Mouse (Mus musculus) lung, postnatal 25 days (tissue): ENCODE data around the gene Nt5c.
"Not testable (repeated sequence)": the region's sequence is repeated elsewhere in the genome, so short reads cannot be mapped to it uniquely, and the experiment has no call there.

ENCODE experiments used
- DNase-seq: peaks from one replicate; pipeline ENCODE4 v3.0.0; 2022; ENCODE audit warnings: low spot score

Nt5c gene

GRCm38 (mm10) chr11:115491356-115492083 is at the start of gene Nt5c:
Nt5c (minus strand) TSS chr11:115491862.
- DNase-seq: peak; percentile 88

DNA sequence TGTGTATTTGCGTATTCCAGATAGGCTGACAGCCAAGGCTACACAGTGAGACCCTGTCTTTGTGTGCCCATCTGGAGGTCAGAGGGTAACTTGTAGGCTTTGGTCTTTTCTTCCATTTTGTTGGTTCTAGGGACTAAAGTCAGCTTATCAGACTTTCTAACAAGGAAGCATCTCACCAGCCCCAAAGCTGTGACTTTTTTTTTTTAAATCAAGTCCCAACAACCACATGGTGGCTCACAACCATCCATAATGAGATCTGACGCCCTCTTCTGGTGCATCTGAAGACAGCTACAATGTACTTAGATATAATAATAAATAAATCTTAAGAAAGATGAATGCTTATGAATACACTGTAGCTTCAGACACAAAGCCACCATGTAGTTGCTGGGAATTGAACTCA is 46.4 kb upstream of the Nt5c start:
- DNase-seq: no peak

DNA sequence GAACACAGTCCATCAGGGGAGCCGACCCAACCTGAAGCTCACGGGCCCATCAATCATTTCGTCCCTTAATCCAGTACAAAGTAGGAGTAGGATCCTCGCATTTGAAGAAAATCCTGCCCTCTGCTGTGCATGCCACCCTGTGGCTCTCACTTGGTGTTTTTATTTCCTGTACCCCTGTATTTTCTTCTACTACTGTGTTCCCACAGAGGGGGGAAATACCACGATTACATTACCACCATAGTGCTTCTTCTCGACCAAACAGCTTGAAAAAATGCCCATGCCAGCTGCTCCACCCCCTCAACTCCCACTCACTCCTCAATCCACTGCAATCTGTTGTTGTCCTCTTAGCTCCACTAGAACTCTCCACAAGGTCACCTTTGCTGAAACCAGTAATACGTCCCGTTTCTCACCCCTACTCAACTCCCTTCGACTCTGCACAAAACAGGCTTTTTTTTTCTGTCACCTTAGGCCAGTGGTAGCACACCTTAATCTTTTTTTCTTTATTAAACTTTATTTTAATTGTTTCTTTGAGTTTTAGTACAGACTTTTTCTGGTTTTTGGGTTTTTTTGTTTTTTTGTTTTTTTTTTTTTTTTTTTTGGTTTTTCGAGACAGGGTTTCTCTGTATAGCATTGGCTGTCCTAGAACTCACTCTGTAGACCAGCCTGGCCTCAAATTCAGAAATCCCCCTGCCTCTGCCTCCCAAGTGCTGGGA is 45.4 kb upstream of the Nt5c start:
- DNase-seq: no peak

GRCm38 (mm10) chr11:115536038-115536681 is 44.5 kb upstream of the Nt5c start, which contains the start of gene Sumo2:
Sumo2 (minus strand) TSS chr11:115536276.
- DNase-seq: peak; percentile 97

DNA sequence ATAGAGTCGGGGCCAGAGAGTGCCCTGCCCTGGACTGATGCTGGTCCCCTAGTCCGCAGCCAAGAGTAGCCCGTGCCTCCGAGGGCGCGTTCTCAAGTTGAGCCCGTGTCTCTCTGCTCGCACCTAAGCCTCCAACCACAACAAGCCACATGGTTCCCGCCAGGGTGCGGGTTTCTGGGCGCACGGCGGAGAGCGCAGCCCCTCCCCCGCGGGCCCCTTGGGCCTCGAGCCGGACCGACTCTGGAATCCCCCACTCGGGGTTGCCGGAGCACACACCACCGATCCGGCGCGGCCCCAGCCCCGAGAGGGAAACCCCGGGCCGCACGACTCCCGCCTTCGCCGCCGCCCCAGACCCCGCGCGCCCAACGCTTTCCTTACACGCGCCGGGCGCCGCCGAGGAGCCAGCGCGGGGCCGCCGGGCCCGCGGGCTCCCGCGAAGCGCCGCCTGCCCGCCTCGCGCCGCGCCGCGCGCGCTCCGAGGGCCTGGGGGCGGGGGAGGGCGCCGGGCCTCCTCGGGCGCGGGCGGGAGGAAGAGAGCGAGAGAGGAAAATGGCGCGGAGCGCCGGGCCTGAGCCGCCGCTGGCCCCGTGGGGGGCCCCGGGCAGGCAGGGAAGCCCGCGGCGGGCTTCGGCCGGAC is 43.9 kb upstream of the Nt5c start:
- peak; percentile 41 for DNase-seq

GRCm38 (mm10) chr11:115534759-115535371 is 43.2 kb upstream of the Nt5c start:
- no peak for DNase-seq

GRCm38 (mm10) chr11:115526446-115526845 is 34.8 kb upstream of the Nt5c start:
- not testable (repeated sequence) for DNase-seq

GRCm38 (mm10) chr11:115522703-115523102 is 31.0 kb upstream of the Nt5c start:
- DNase-seq: no peak

GRCm38 (mm10) chr11:115522238-115522637 is 30.6 kb upstream of the Nt5c start:
- DNase-seq: no peak

- DNase-seq: no peak
These were observed 29.4 kb upstream of the Nt5c start for GRCm38 (mm10) chr11:115521080-115521479.

GRCm38 (mm10) chr11:115520218-115520617 is 28.6 kb upstream of the Nt5c start:
- DNase-seq: no peak

DNA sequence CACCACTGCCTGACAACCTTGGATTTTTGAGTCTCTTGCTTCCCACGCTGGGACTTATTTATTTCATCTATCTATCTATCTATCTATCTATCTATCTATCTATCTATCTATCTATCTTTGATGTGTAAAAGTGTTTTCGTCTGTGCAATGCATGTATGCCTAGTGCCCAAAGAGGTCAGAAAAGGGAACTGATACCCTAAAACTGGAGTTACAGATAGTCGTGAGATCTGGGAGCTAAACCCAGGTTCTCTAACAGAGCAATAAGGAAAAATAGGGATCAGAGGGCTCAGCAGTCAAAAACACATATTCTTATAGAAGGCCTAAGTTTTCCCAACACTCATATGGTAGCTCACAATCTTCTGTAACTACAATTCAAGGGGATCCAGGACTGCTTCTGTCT is 27.9 kb upstream of the Nt5c start:
- DNase-seq: no peak

- DNase-seq: no peak
These were observed 27.0 kb upstream of the Nt5c start for GRCm38 (mm10) chr11:115518693-115519092.

DNA sequence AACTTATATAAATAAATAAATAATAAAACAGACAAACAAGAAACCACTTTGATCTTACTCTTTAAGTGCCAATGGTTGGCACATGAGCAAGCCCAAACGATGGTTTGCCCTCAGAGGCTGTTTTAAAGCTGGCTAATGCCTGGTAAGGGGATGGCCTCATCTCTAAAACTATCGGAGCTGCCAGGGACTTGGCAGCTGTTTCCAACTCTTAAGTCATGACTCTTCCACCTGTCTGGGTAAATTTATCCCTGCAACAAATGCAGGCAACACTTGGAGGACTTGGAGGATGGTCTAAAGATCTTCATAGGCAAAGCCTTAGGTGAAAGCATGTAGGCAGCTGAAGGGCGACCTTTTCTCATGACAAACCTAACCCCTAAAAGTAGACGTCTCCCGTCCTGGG is 25.3 kb upstream of the Nt5c start:
- DNase-seq: no peak

DNA sequence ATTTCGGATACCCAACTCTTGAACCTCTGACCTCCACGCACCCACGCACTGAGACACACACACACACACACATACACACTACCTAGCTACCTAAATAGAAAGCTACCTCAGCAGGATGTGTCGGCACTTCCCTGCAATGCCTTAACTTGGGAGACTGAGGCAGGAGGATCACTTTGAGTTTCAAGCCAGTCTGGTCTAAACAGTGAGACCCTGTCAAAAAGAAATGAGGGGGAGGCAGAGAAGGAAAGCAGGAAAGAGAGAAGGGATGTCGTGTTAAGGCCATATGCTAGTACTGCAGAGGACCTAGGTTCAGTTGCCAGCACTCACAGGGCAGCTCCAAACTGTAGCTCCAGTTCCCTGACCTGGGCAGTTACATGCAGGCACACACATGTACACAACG is 23.4 kb upstream of the Nt5c start:
- no peak for DNase-seq

DNA sequence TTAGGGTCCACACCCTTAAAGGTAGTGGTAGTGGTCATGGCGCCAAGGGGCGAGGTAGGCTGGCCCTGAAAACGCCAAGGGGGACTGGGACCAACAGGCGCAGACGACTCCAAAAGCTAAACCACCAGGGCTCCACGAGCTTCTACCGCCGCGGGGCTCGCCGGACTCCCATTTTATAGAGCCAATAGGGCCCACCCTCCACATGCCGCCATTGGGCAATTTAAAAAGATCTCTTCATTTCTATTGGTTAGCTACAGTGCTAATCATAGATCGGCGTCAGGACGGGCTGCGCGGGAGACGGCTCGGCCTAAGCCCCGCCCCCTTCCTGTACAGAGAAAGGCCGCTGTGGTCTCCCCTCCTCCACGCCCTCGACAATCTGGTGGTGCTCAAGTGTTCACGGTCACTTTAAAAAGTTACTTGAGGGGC is 22.6 kb upstream of the Nt5c start, which contains the start of gene Jpt1:
TSS of gene Jpt1 (minus strand) at position 150 of the 426 bp plus-strand sequence.
- peak; percentile 98 for DNase-seq

DNA sequence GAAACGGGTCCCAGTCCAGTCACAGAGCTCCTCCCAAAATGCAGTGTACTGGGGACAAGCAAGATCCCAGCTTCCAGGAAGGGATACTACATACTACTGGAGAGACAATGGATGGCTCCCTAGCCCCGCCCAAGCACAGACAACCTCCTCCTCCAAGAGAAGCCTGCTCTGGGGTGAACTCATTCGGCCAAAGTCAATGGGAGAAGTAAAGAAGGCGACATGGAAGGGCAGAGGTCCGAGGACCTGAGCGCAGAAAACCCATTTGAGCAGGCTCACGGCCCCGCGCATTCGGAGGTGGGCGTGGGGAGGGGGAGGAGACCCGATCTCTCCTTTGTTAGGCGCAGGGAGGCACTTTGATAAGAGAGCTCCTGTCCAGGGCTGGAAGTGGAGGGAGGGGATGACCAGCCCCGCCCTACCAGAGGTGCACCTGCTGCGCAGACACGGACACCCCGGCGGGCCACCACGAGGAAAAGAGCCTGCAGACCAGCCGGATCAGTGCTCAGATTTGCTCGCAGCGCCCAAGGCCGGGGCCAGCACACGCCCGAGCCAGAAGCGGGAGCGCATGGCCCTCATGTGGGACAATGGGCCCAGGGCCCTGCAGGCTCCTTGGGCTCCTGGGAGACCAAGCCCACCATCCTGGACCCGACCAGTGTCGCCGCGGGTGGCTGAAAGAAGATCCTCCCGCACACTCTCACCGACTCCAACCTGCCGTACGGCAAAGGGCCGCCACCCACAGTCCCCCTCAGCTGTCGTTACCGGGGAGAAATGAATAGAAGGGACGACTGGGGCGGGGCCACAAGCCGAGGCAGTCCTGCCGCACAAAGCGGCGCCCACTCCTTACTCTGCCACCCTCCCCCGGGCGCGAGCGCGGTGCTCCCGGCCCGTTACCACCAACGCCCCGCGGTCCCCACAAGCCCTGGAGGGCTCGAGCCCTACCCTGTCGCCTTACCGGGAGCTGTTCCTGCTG is 21.9 kb upstream of the Nt5c start:
- peak; percentile 28 for DNase-seq

DNA sequence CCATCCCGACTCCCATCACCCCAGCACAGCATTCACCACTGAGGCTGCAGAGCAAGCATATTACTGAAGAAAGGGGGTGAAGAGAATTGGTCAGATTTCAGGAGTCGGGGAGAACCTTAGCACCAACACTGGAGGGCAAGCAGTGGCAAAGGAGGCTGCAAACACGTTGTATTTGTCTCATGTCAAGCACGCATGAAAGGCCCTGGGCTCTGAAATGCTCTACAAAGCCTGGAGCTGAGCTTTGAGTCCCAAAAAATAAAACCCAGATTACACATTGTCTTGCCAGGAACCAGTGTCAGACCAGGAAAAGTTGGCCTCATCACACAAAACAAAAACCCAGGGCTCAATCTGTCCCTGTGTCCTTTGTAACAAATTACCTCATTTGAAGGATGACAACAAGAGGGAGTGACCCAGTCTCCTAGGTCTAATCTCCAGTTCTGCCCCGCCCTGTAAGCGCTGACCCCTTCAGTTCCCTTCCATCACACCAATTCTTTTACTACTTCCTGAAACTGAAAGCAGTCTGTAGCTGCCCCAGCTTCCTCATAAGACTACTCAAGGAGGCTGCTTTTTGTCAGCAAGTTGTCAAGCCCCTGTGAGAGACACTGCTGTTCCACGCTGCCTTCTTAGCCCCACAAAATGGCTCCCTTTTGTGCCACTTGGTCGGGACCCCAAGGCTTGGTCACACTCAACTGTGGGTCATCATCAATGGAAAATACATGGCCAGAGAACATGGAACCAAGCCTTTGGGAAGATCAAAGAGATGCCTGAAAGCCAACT is 20.9 kb upstream of the Nt5c start:
- DNase-seq: peak; percentile 73

- DNase-seq: no peak
These were observed 20.3 kb upstream of the Nt5c start for GRCm38 (mm10) chr11:115512004-115512403.

GRCm38 (mm10) chr11:115511121-115511520 is 19.5 kb upstream of the Nt5c start:
- no peak for DNase-seq
